Mouse (Mus musculus) hindbrain, postnatal 0 days (tissue): ENCODE measurements around the gene Tmod4. TPM values are rescaled to one million over a fixed set of nuclear protein-coding genes. Genes with fewer than 3 reads are reported as not detected.

Experiments used
- ATAC-seq: fragments of 200-750 bp; cut with Nextera tagmentation; 2 replicates; pipeline ENCODE4 v1.8.0; 2017; ENCODE audit warnings: mild to moderate bottlenecking, moderate TSS enrichment, moderate library complexity
- DNase-seq: peaks from one replicate; pipeline ENCODE4 v3.0.0-alpha.2; 2015; ENCODE audit warnings: low spot score
- H3K27ac ChIP-seq: fragments of 300-500 bp; sonication (generic); 2 replicates; pipeline ENCODE4 v1.5.1; 2014; ENCODE audit warnings: mild to moderate bottlenecking
- H3K27me3 ChIP-seq: fragments of 300-500 bp; sonication (generic); 2 replicates; pipeline ENCODE4 v1.6.1; 2014; ENCODE audit warnings: low read length, mixed read lengths; ENCODE audit not compliant: insufficient read depth
- H3K36me3 ChIP-seq: fragments of 300-500 bp; sonication (generic); 2 replicates; pipeline ENCODE4 v1.6.1; 2014; ENCODE audit warnings: low read length, mixed read lengths; ENCODE audit not compliant: insufficient read depth
- H3K4me1 ChIP-seq: fragments of 300-500 bp; sonication (generic); 2 replicates; pipeline ENCODE4 v1.6.1; 2014; ENCODE audit warnings: antibody characterized with exemption, low read length, mixed read lengths; ENCODE audit not compliant: insufficient read depth
- H3K4me2 ChIP-seq: fragments of 300-500 bp; sonication (generic); 2 replicates; pipeline ENCODE4 v1.6.1; 2014; ENCODE audit warnings: low read depth, mild to moderate bottlenecking, low read length, moderate library complexity, mixed read lengths
- H3K4me3 ChIP-seq: fragments of 300-500 bp; sonication (generic); 2 replicates; pipeline ENCODE4 v1.5.1; 2014; ENCODE audit warnings: low read length
- H3K9ac ChIP-seq: fragments of 300-500 bp; sonication (generic); replicated peaks from 2 replicates; pipeline ENCODE4 v1.6.1; 2014; ENCODE audit warnings: mild to moderate bottlenecking, low read length, moderate library complexity, mixed read lengths
- H3K9me3 ChIP-seq: fragments of 300-500 bp; sonication (generic); 2 replicates; pipeline ENCODE4 v1.6.1; 2016; ENCODE audit warnings: low read length, mixed read lengths
- CTCF ChIP-seq: IDR thresholded peaks from 2 replicates; pipeline ENCODE4 v1.5.1; 2016; ENCODE audit warnings: antibody characterized with exemption, control low read depth, low read depth
- WGBS: fragments of 180-500 bp; shearing (Covaris S2); extraction: QIAGEN DNeasy Blood & Tissue Kit; methylation state at CpG from one replicate; pipeline ENCODE4 v1.1.7; 2014; 5-methylcytosine and 5-hydroxymethylcytosine counted together
- polyA plus RNA-seq: library from polyadenylated mRNA; unstranded; fragments of >200 nt; fragmentation: Nextera tagmentation; extraction: Ambion mirVana; gene quantifications from 2 replicates; pipeline ENCODE4 v1.2.1, GENCODE M21; 2015
- total RNA-seq: library from RNA; depleted of rRNA; stranded (reverse); fragments of >200 nt; gene quantifications from 2 replicates; pipeline ENCODE4 v1.2.3, GENCODE M21; 2014

The Tmod4 gene
- total and polyA plus RNA-seq, 2 experiments from 2014 or later = 0.73 to 1.5 TPM

GRCm38 (mm10) chr3:95136336-95136735, 12.1 kb downstream of the Tmod4 start:
- H3K27me3 ChIP-seq = no peaks in the 10 kb centered on the region
- peaks cover 6% of the 10 kb centered on the region; the same call in 1 of the 2 replicates for H3K36me3 ChIP-seq
- no peak for TF ChIP-seq CTCF
- no peak overlapping the region for H3K4me3 ChIP-seq
- no peaks in the 10 kb centered on the region for H3K9me3 ChIP-seq
- DNase-seq = no peak
- 94% methylated on average over 3 of the region's 3 CpGs for WGBS
- no peak for ATAC-seq
- H3K4me2 ChIP-seq = no peak overlapping the region
- no peaks in the 10 kb centered on the region for H3K4me1 ChIP-seq
- H3K27ac ChIP-seq = no peak overlapping the region
- no peak overlapping the region for H3K9ac ChIP-seq

- Histone ChIP-seq H3K9me3 (no peaks in the 10 kb centered on the region), H3K27me3 (no peaks in the 10 kb centered on the region), H3K4me1 (no peaks in the 10 kb centered on the region), H3K36me3 (peaks cover 6% of the 10 kb centered on the region; the same call in 1 of the 2 replicates), H3K27ac (no peak overlapping the region), H3K4me2 (no peak overlapping the region), H3K9ac (no peak overlapping the region), H3K4me3 (no peak overlapping the region)
- WGBS = 79% methylated on average over 25 of the region's 25 CpGs
- TF ChIP-seq CTCF = no peak
- DNase-seq = no peak
- ATAC-seq = no peak
Measured at GRCm38 (mm10) chr3:95139586-95140288, 15.5 kb downstream of the Tmod4 start.

GRCm38 (mm10) chr3:95140289-95140595, 16.0 kb downstream of the Tmod4 start:
- H3K9ac ChIP-seq = no peak overlapping the region
- no peak for DNase-seq
- TF ChIP-seq CTCF = no peak
- no peak overlapping the region for H3K4me2 ChIP-seq
- no peaks in the 10 kb centered on the region for H3K9me3 ChIP-seq
- H3K4me1 ChIP-seq = no peaks in the 10 kb centered on the region
- no peak for ATAC-seq
- no peak overlapping the region for H3K4me3 ChIP-seq
- H3K36me3 ChIP-seq = peaks cover 6% of the 10 kb centered on the region; the same call in 1 of the 2 replicates
- H3K27me3 ChIP-seq = no peaks in the 10 kb centered on the region
- H3K27ac ChIP-seq = no peak overlapping the region
- 57% methylated on average over 18 of the region's 18 CpGs for WGBS

- Histone ChIP-seq H3K36me3 (peaks cover 6% of the 10 kb centered on the region; the same call in 1 of the 2 replicates), H3K4me1 (no peaks in the 10 kb centered on the region), H3K9me3 (no peaks in the 10 kb centered on the region), H3K4me2 (no peak overlapping the region), H3K27me3 (no peaks in the 10 kb centered on the region), H3K4me3 (no peak overlapping the region), H3K9ac (no peak overlapping the region), H3K27ac (no peak overlapping the region)
- 94% methylated on average over 6 of the region's 6 CpGs for WGBS
- DNase-seq = no peak
- TF ChIP-seq CTCF = no peak
- no peak for ATAC-seq
Measured at GRCm38 (mm10) chr3:95140795-95141194, 16.5 kb downstream of the Tmod4 start.

- Histone ChIP-seq H3K27me3 (no peaks in the 10 kb centered on the region), H3K36me3 (peaks cover 6% of the 10 kb centered on the region; the same call in 1 of the 2 replicates), H3K9me3 (no peaks in the 10 kb centered on the region), H3K9ac (no peak overlapping the region), H3K4me2 (no peak overlapping the region), H3K4me3 (no peak overlapping the region), H3K27ac (no peak overlapping the region), H3K4me1 (no peaks in the 10 kb centered on the region)
- 93% methylated on average over 9 of the region's 9 CpGs for WGBS
- no peak for DNase-seq
- no peak for ATAC-seq
- no peak for TF ChIP-seq CTCF
Measured at GRCm38 (mm10) chr3:95141474-95141873, 17.2 kb downstream of the Tmod4 start.

- ATAC-seq = no peak
- H3K27me3 ChIP-seq = no peaks in the 10 kb centered on the region
- H3K27ac ChIP-seq = no peak within 1 kb of the TSS
- H3K4me2 ChIP-seq = no peak within 1 kb of the TSS
- TF ChIP-seq CTCF = no peak
- no peaks in the 10 kb centered on the region for H3K4me1 ChIP-seq
- no peak within 1 kb of the TSS for H3K9ac ChIP-seq
- peaks cover 6% of the 10 kb centered on the region; the same call in 1 of the 2 replicates for H3K36me3 ChIP-seq
- WGBS = 82% methylated on average over 10 of the region's 10 CpGs
- no peaks in the 10 kb centered on the region for H3K9me3 ChIP-seq
- no peak for DNase-seq
- H3K4me3 ChIP-seq = no peak within 1 kb of the TSS
Measured at GRCm38 (mm10) chr3:95141952-95142616, 17.8 kb downstream of the Tmod4 start, which contains the start of gene Tnfaip8l2. Tnfaip8l2 (minus strand) TSS chr3:95142360.

GRCm38 (mm10) chr3:95142617-95143011, 18.3 kb downstream of the Tmod4 start:
- H3K27ac ChIP-seq = no peak overlapping the region
- peaks cover 6% of the 10 kb centered on the region; the same call in 1 of the 2 replicates for H3K36me3 ChIP-seq
- peak; percentile 93 for TF ChIP-seq CTCF
- H3K4me2 ChIP-seq = no peak overlapping the region
- H3K4me1 ChIP-seq = no peaks in the 10 kb centered on the region
- peak; percentile 85 for DNase-seq
- no peak overlapping the region for H3K9ac ChIP-seq
- no peaks in the 10 kb centered on the region for H3K27me3 ChIP-seq
- no peaks in the 10 kb centered on the region for H3K9me3 ChIP-seq
- H3K4me3 ChIP-seq = no peak overlapping the region
- WGBS = 14% methylated on average over 5 of the region's 5 CpGs
- ATAC-seq = peak; percentile 77
